Mouse (Mus musculus) liver, embryonic 14.5 days (tissue): ENCODE measurements around the gene Emx1. TPM values are rescaled to one million over a fixed set of nuclear protein-coding genes. Genes with fewer than 3 reads are reported as not detected.

Experiments
- ATAC-seq: fragments of 200-750 bp; cut with Nextera tagmentation; 2 replicates; pipeline ENCODE4 v1.8.0; 2017; ENCODE audit warnings: moderate number of reproducible peaks, mild to moderate bottlenecking, moderate library complexity; ENCODE audit not compliant: insufficient read depth
- DNase-seq, 3 experiments: peaks; one replicate each; pipeline ENCODE4 v3.0.0-alpha.2; 2012 to 2013; ENCODE audit warnings: low read depth in 3 of 3, low spot score in 3 of 3
- H3K27ac ChIP-seq: fragments of 300-500 bp; sonication (generic); 2 replicates; pipeline ENCODE4 v1.5.1; 2014; ENCODE audit warnings: moderate library complexity, mild to moderate bottlenecking, control low read depth, inconsistent platforms
- H3K27me3 ChIP-seq: fragments of 300-500 bp; sonication (generic); 2 replicates; pipeline ENCODE4 v1.6.1; 2014; ENCODE audit warnings: mild to moderate bottlenecking, low read length, moderate library complexity; ENCODE audit not compliant: control insufficient read depth, insufficient read depth
- H3K36me3 ChIP-seq: fragments of 300-500 bp; sonication (generic); replicated peaks from 2 replicates; pipeline ENCODE4 v1.6.1; 2014; ENCODE audit warnings: low read depth; ENCODE audit not compliant: control insufficient read depth, insufficient read depth
- H3K4me1 ChIP-seq, 2 experiments: fragments of 200-500 bp in 1 of 2; fragments of 300-500 bp in 1 of 2; sonication (generic) in 1 of 2; replicated peaks; 2 replicates each; pipeline ENCODE4 v1.6.1; 2012 to 2014; ENCODE audit warnings: antibody characterized with exemption in 1 of 2, inconsistent platforms in 1 of 2, low read length in 1 of 2; ENCODE audit not compliant: control insufficient read depth in 2 of 2, insufficient read depth in 2 of 2
- H3K4me2 ChIP-seq: fragments of 300-500 bp; sonication (generic); 2 replicates; pipeline ENCODE4 v1.6.1; 2014; ENCODE audit warnings: low read depth, mild to moderate bottlenecking, control low read depth, moderate library complexity
- H3K4me3 ChIP-seq, 2 experiments: fragments of 200-500 bp in 1 of 2; fragments of 300-500 bp in 1 of 2; sonication (generic) in 1 of 2; 2 replicates each; pipeline ENCODE4 v1.5.1; 2012 to 2014; ENCODE audit warnings: low read depth in 2 of 2, low read length in 2 of 2, mild to moderate bottlenecking in 2 of 2, control low read depth in 1 of 2, inconsistent platforms in 1 of 2, moderate library complexity in 1 of 2; ENCODE audit not compliant: insufficient read depth in 1 of 2
- H3K9ac ChIP-seq: fragments of 300-500 bp; sonication (generic); replicated peaks from 2 replicates; pipeline ENCODE4 v1.6.1; 2014; ENCODE audit warnings: mild to moderate bottlenecking, control low read depth, moderate library complexity
- H3K9me3 ChIP-seq: fragments of 300-500 bp; sonication (generic); 2 replicates; pipeline ENCODE4 v1.6.1; 2016; ENCODE audit warnings: low read length, mixed read lengths; ENCODE audit not compliant: control insufficient read depth
- CTCF ChIP-seq: IDR thresholded peaks from 2 replicates; pipeline ENCODE4 v1.5.1; 2016; ENCODE audit warnings: antibody characterized with exemption, low read depth, control low read depth
- EP300 ChIP-seq: IDR thresholded peaks from 2 replicates; pipeline ENCODE4 v1.6.1; 2016; ENCODE audit warnings: antibody characterized with exemption, low read depth
- WGBS: fragments of 180-500 bp; shearing (Covaris S2); extraction: QIAGEN DNeasy Blood & Tissue Kit; methylation state at CpG from one replicate; pipeline ENCODE4 v1.1.7; 2014; ENCODE audit not compliant: insufficient replicate concordance; 5-methylcytosine and 5-hydroxymethylcytosine counted together
- polyA plus RNA-seq, 2 experiments: library from polyadenylated mRNA; depleted of rRNA in 1 of 2; stranded (reverse) in 1 of 2; unstranded in 1 of 2; fragments of >200 nt; fragmentation: Nextera tagmentation in 1 of 2; extraction: Ambion mirVana in 1 of 2; gene quantifications; 2 replicates each; pipeline versions ENCODE4 v1.2.1 to v1.2.3; 2012 to 2014

Emx1 gene
- polyA plus RNA-seq, 2 experiments, result 0.03 TPM; not detected in 1

GRCm38 (mm10) chr6:85210686-85211085 lies 23.4 kb downstream of the Emx1 start:
- no peak for TF ChIP-seq CTCF
- TF ChIP-seq EP300, result no peak
- H3K4me2 ChIP-seq, result no peak overlapping the region
- no peak overlapping the region for H3K9ac ChIP-seq
- ATAC-seq (no peak), DNase-seq (no peak)
- no peaks in the 10 kb centered on the region for H3K36me3 ChIP-seq
- no peaks in the 10 kb centered on the region; the same call in 1 of the 2 replicates for H3K27me3 ChIP-seq
- H3K4me1 ChIP-seq, result no peaks in the 10 kb centered on the region
- H3K9me3 ChIP-seq, result no peaks in the 10 kb centered on the region
- H3K27ac ChIP-seq, result no peak overlapping the region
- H3K4me3 ChIP-seq, result no peak overlapping the region
- 38% methylated on average over 1 of the region's 1 CpGs for WGBS

- Histone ChIP-seq H3K27ac (no peak overlapping the region), H3K4me2 (no peak overlapping the region), H3K4me3 (no peak overlapping the region), H3K9ac (no peak overlapping the region), H3K4me1 (no peaks in the 10 kb centered on the region), H3K9me3 (no peaks in the 10 kb centered on the region), H3K27me3 (no peaks in the 10 kb centered on the region), H3K36me3 (no peaks in the 10 kb centered on the region)
- TF ChIP-seq EP300, result no peak
- no peak for TF ChIP-seq CTCF
- DNase-seq (no peak), ATAC-seq (no peak)
- WGBS, result 62% methylated on average over 4 of the region's 4 CpGs
These were observed 31.0 kb downstream of the Emx1 start for GRCm38 (mm10) chr6:85218251-85218650.

GRCm38 (mm10) chr6:85218684-85219445 lies 31.6 kb downstream of the Emx1 start:
- no peak overlapping the region for H3K4me3 ChIP-seq
- no peak overlapping the region for H3K9ac ChIP-seq
- H3K27ac ChIP-seq, result no peak overlapping the region
- no peaks in the 10 kb centered on the region for H3K9me3 ChIP-seq
- DNase-seq, result no peak
- no peak overlapping the region for H3K4me2 ChIP-seq
- H3K4me1 ChIP-seq, result no peaks in the 10 kb centered on the region
- 49% methylated on average over 5 of the region's 5 CpGs for WGBS
- ATAC-seq, result no peak
- no peaks in the 10 kb centered on the region for H3K27me3 ChIP-seq
- TF ChIP-seq CTCF (no peak), EP300 (no peak)
- H3K36me3 ChIP-seq, result no peaks in the 10 kb centered on the region

- ATAC-seq (no peak), DNase-seq (no peak)
- Histone ChIP-seq H3K4me1 (no peaks in the 10 kb centered on the region), H3K27me3 (no peaks in the 10 kb centered on the region), H3K4me3 (no peak overlapping the region), H3K36me3 (no peaks in the 10 kb centered on the region), H3K9me3 (no peaks in the 10 kb centered on the region), H3K4me2 (no peak overlapping the region), H3K27ac (no peak overlapping the region), H3K9ac (no peak overlapping the region)
- TF ChIP-seq CTCF (no peak), EP300 (no peak)
- 71% methylated on average over 11 of the region's 11 CpGs for WGBS
These were observed 32.5 kb downstream of the Emx1 start for GRCm38 (mm10) chr6:85219706-85220105.

GRCm38 (mm10) chr6:85220917-85221316 lies 33.7 kb downstream of the Emx1 start:
- WGBS, result 68% methylated on average over 4 of the region's 4 CpGs
- H3K4me1 ChIP-seq, result no peaks in the 10 kb centered on the region
- H3K4me2 ChIP-seq, result no peak overlapping the region
- no peak overlapping the region for H3K4me3 ChIP-seq
- H3K9me3 ChIP-seq, result no peaks in the 10 kb centered on the region
- TF ChIP-seq EP300 (no peak), CTCF (no peak)
- no peak overlapping the region for H3K9ac ChIP-seq
- ATAC-seq (no peak), DNase-seq (no peak)
- no peaks in the 10 kb centered on the region for H3K27me3 ChIP-seq
- no peak overlapping the region for H3K27ac ChIP-seq
- H3K36me3 ChIP-seq, result no peaks in the 10 kb centered on the region
